Mouse (Mus musculus) forebrain, embryonic 10.5 days (tissue): ENCODE measurements around the gene Gm4027. TPM values are rescaled to one million over a fixed set of nuclear protein-coding genes. Genes with fewer than 3 reads are reported as not detected.
"Not testable (repeated sequence)": the region's sequence is repeated elsewhere in the genome, so short reads cannot be mapped to it uniquely, and the experiment has no call there.

ENCODE experiments used
- DNase-seq: peaks from one replicate; pipeline ENCODE4 v3.0.0-alpha.2; 2017; ENCODE audit warnings: low spot score; ENCODE audit errors: extremely low spot score
- H3K27ac ChIP-seq: fragments of 300-500 bp; sonication (generic); 2 replicates; pipeline ENCODE4 v1.5.1; 2016; ENCODE audit warnings: mild to moderate bottlenecking
- H3K27me3 ChIP-seq: fragments of 300-500 bp; sonication (generic); 2 replicates; pipeline ENCODE4 v1.6.1; 2016; ENCODE audit warnings: mild to moderate bottlenecking; ENCODE audit not compliant: poor library complexity, severe bottlenecking
- H3K36me3 ChIP-seq: fragments of 300-500 bp; sonication (generic); replicated peaks from 2 replicates; pipeline ENCODE4 v1.6.1; 2016; ENCODE audit warnings: mild to moderate bottlenecking, moderate library complexity
- H3K4me1 ChIP-seq: fragments of 300-500 bp; sonication (generic); 2 replicates; pipeline ENCODE4 v1.6.1; 2016
- H3K4me3 ChIP-seq: fragments of 300-500 bp; sonication (generic); 2 replicates; pipeline ENCODE4 v1.5.1; 2016; ENCODE audit warnings: mild to moderate bottlenecking, moderate library complexity
- H3K9me3 ChIP-seq: fragments of 300-500 bp; sonication (generic); 2 replicates; pipeline ENCODE4 v1.6.1; 2016; ENCODE audit warnings: mild to moderate bottlenecking, moderate library complexity
- WGBS: fragments of 180-500 bp; shearing (Covaris S2); methylation state at CpG from one replicate; pipeline ENCODE4 v1.1.7; 2016; 5-methylcytosine and 5-hydroxymethylcytosine counted together
- polyA plus RNA-seq: library from polyadenylated mRNA; unstranded; fragments of >200 nt; fragmentation: Nextera tagmentation; extraction: Ambion mirVana; gene quantifications from 2 replicates; pipeline ENCODE4 v1.2.1, GENCODE M21; 2016

Gm4027 gene
- not detected in 2 replicates for polyA plus RNA-seq

DNA sequence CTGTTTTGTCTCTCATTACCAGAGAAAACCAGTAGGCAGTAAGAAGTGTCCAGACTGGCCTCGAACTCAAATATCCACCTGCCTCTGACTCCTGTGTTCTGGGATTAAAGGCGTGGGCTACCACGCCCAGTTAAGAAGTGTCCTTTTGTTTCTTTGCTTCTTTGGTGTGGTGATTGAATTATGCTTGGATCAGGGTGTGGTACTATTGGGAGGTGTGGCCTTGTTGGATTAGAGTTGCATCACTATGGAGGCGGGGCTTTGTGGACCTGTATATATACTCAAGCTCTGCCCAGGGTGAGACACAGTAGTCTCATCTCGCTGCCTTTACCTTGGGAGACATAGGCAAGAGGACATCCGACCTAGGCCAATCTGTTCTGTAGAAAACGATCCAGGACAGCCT is at the start of gene Gm4027:
Gene Gm4027, plus strand, starts transcription at position 301 of the 400 bp plus-strand sequence.
- not testable (repeated sequence) for H3K4me1 ChIP-seq, H3K27me3 ChIP-seq, H3K27ac ChIP-seq, H3K36me3 ChIP-seq, DNase-seq, H3K4me3 ChIP-seq, H3K9me3 ChIP-seq
- 94% methylated on average over 7 of the region's 7 CpGs for WGBS

DNA sequence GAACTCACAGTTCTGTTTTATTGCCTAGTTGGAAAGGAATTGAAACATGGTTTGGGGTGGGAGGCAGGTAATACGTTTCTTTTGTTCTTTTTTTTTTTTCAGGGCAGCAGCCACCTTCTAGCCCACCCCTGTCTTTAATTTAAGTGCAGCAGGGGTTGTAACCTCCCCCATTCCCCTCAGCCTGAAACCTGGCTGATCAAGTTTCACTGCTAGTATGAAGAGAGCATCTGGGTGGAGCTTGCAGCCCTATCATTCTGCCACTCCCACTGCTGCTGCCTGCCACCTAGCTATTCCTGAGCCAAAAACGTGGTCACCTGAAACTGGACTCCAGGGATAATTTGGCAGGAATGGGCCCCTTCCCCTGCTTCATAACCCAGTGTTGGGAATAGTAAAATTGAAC is 17.3 kb upstream of the Gm4027 start:
- H3K4me3 ChIP-seq, H3K27ac ChIP-seq, H3K27me3 ChIP-seq, DNase-seq, H3K9me3 ChIP-seq, H3K4me1 ChIP-seq, H3K36me3 ChIP-seq: not testable (repeated sequence)
- 7% methylated on average over 2 of the region's 2 CpGs for WGBS

DNA sequence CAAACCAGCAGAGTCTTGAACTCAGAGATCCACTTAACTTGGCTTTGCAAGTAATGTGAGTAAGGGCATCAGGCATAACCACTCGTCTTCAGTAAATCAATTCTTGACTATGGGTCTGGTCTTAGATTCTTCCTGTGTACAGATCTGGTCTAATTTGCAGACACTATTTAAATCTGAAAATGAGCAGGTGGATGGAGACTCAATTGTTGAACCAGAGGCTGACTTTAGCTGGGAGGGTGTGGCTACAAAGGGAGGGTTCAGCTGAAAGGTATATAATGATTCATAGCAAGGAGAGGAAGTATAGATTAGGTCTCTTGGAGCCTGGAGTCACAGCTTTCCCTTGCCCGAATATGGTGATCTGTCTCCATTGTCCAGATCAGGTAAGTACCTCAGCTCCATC is 16.3 kb upstream of the Gm4027 start, which contains the start of gene Oog1:
Gene Oog1, plus strand, starts transcription at position 301 of the 400 bp plus-strand sequence.
- H3K4me3 ChIP-seq, H3K9me3 ChIP-seq, H3K27me3 ChIP-seq, H3K4me1 ChIP-seq, H3K27ac ChIP-seq, DNase-seq, H3K36me3 ChIP-seq: not testable (repeated sequence)
- WGBS: 79% methylated on average over 1 of the region's 2 CpGs

DNA sequence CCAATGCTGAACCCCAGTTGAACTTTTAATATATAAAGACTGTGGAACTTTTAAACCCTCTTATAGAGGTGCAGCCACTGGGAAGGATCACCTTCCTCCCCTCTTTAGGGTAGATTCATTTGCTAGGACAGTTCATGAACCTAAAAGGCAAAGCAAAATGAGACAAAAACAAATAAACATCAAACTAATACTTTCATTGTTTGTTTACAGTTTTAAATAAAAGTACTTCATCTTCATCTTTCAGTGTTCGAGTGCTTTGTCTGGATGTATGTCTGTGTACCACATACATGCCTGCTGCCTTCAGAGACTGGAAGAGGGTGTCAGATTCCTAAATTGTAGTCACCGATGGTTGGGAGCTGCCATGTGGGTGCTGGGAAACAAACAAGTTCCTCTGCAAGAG is 25.9 kb downstream of the Gm4027 start, which contains the start of gene Gm16381:
Gene Gm16381, minus strand, starts transcription at position 101 of the 400 bp plus-strand sequence.
- not testable (repeated sequence) for H3K9me3 ChIP-seq, H3K4me1 ChIP-seq, H3K36me3 ChIP-seq, DNase-seq, H3K27ac ChIP-seq, H3K27me3 ChIP-seq, H3K4me3 ChIP-seq
- WGBS: 86% methylated on average over 2 of the region's 2 CpGs

DNA sequence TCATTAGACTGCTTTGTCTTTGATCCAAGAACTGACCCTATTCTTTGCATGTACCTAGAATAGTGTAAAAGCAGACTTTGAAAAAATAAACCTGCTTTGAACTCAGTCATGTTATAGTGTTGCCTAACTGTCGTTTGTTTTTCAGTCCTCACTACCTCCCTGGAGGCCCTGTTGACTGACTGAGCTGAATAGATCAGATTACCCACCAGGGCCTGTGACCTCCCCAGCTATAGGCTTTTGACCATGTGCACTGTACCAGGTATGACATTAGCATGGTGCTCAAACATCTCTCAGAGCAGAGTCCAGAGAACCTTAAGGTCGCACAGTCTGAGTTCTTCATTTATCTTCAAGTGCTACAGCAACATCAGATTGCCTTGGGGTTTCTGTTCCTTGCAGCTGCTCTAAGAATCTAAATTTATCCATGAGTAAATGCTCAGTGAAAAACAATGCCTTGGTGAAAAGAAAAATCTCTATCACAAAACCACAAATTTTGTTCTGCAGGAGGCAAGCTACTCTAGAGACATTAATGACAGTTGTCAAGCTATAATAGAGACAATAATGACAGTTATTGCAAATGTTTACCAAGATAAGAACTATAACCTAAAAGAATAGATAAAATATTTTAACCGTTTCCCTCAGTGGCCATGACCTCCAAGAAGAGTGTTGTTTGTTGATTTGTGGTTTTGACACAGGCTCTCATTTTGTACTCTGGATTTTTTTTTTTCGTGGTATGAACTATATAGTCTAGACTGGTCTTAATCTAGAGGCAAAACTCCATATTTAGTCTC is 34.4 kb downstream of the Gm4027 start:
- not testable (repeated sequence) for H3K9me3 ChIP-seq, H3K4me3 ChIP-seq, H3K27me3 ChIP-seq, H3K4me1 ChIP-seq, H3K27ac ChIP-seq, DNase-seq, H3K36me3 ChIP-seq
- WGBS: 84% methylated on average over 2 of the region's 4 CpGs

Other genes starting within 250 kb of the Gm4027 start
- 51.4 and 56.1 TPM in 2 replicates for gene Sptlc2, start 230.5 kb upstream of the Gm4027 start, polyA plus RNA-seq
- 319 and 328 TPM in 2 replicates for gene Slirp, start 175.0 kb upstream of the Gm4027 start, polyA plus RNA-seq
- 63.1 and 71.7 TPM in 2 replicates for gene Alkbh1, start 174.9 kb upstream of the Gm4027 start, polyA plus RNA-seq
- gene Snw1, start 146.6 kb upstream of the Gm4027 start, polyA plus RNA-seq: 167 and 169 TPM in 2 replicates
- not detected in 2 replicates for gene Gm5788, start 124.1 kb upstream of the Gm4027 start, polyA plus RNA-seq
- not detected in 2 replicates for gene Gm8300, start 104.6 kb upstream of the Gm4027 start, polyA plus RNA-seq
- not detected in 2 replicates for gene Oog1, start 16.2 kb upstream of the Gm4027 start, polyA plus RNA-seq
- gene Gm16381, start 25.8 kb downstream of the Gm4027 start, polyA plus RNA-seq: not detected in 2 replicates
- not detected in 2 replicates for gene Gm21319, start 156.9 kb downstream of the Gm4027 start, polyA plus RNA-seq
- not detected in 2 replicates for gene Gm21936, start 176.6 kb downstream of the Gm4027 start, polyA plus RNA-seq
- not detected in 2 replicates for gene BB287469, start 197.7 kb downstream of the Gm4027 start, polyA plus RNA-seq
- gene Gm2001, start 223.5 kb downstream of the Gm4027 start, polyA plus RNA-seq: not detected in 2 replicates